Mouse (Mus musculus): Measurements from ENCODE around the gene Atp10b.
A peak's percentile ranks its signal among the peaks of the same experiment; 100 is the strongest.

The Atp10b gene

GRCm38 (mm10) chr11:43200089-43200488 lies 50.4 kb downstream of the Atp10b start:
- DNase-seq: no peak

- DNase-seq: no peak
Observed at GRCm38 (mm10) chr11:43203580-43203979, 53.9 kb downstream of the Atp10b start.

- DNase-seq: no peak
Observed at GRCm38 (mm10) chr11:43213134-43213533, 63.5 kb downstream of the Atp10b start.

GRCm38 (mm10) chr11:43213740-43214139 lies 64.1 kb downstream of the Atp10b start:
- no peak for DNase-seq

GRCm38 (mm10) chr11:43217021-43217420 lies 67.3 kb downstream of the Atp10b start:
- no peak for DNase-seq

GRCm38 (mm10) chr11:43230231-43230630 lies 80.6 kb downstream of the Atp10b start:
- no peak for DNase-seq

GRCm38 (mm10) chr11:43232073-43232472 lies 82.4 kb downstream of the Atp10b start:
- DNase-seq: no peak

GRCm38 (mm10) chr11:43236360-43237039 lies 86.8 kb downstream of the Atp10b start:
- no peak for DNase-seq

GRCm38 (mm10) chr11:43239804-43240203 lies 90.1 kb downstream of the Atp10b start:
- DNase-seq: no peak

- DNase-seq: no peak
Observed at GRCm38 (mm10) chr11:43253034-43253433, 103.4 kb downstream of the Atp10b start.

- no peak for DNase-seq
Observed at GRCm38 (mm10) chr11:43255262-43255661, 105.6 kb downstream of the Atp10b start.

GRCm38 (mm10) chr11:43257291-43257690 lies 107.6 kb downstream of the Atp10b start:
- DNase-seq: no peak

- DNase-seq: no peak
Observed at GRCm38 (mm10) chr11:43257781-43258180, 108.1 kb downstream of the Atp10b start.

- DNase-seq: peak in 1 of 2 experiments; percentile 5
Observed at GRCm38 (mm10) chr11:43263548-43264218, 114.0 kb downstream of the Atp10b start.

- DNase-seq: no peak
Observed at GRCm38 (mm10) chr11:43267505-43267904, 117.8 kb downstream of the Atp10b start.

- DNase-seq: no peak
Observed at GRCm38 (mm10) chr11:43269503-43270255, 120.0 kb downstream of the Atp10b start.

GRCm38 (mm10) chr11:43270256-43270806 lies 120.7 kb downstream of the Atp10b start:
- no peak for DNase-seq

GRCm38 (mm10) chr11:43273896-43274295 lies 124.2 kb downstream of the Atp10b start:
- DNase-seq: no peak

GRCm38 (mm10) chr11:43297584-43297983 lies 147.9 kb downstream of the Atp10b start:
- no peak for DNase-seq

- no peak for DNase-seq
Observed at GRCm38 (mm10) chr11:43311000-43311399, 161.3 kb downstream of the Atp10b start.

Measured in spleen, adult 18-20 months (tissue).